Mouse (Mus musculus) megakaryocyte, embryonic 14.5 days (primary cell): ENCODE results near the gene Zp3.

Experiments
- FLI1 ChIP-seq: IDR thresholded peaks from 2 replicates; pipeline ENCODE4 v1.6.1; 2012; ENCODE audit warnings: low read length, inconsistent platforms, mixed read lengths
- GATA1 ChIP-seq: IDR thresholded peaks from 3 replicates; pipeline ENCODE4 v1.6.1; 2012; ENCODE audit warnings: mixed read lengths, low read length, inconsistent platforms, borderline replicate concordance

GRCm38 (mm10) chr5:135970247-135970646, 9.7 kb upstream of the Zp3 start:
- TF ChIP-seq GATA1 (no peak), FLI1 (no peak)
